Mouse (Mus musculus) fat pad, adult 2 months (tissue): Measurements from ENCODE around the gene Gm6176.
"Not testable (repeated sequence)": the region's sequence is repeated elsewhere in the genome, so short reads cannot be mapped to it uniquely, and the experiment has no call there.

ENCODE experiments used
- DNase-seq: peaks from one replicate; pipeline ENCODE4 v3.0.0-alpha.2; 2011; ENCODE audit warnings: low read depth, low spot score; ENCODE audit errors: extremely low read depth

The Gm6176 gene

GRCm38 (mm10) chr7:22056205-22056604 lies at the start of gene Gm6176:
TSS of gene Gm6176 (minus strand) at chr7:22056305.
- DNase-seq = not testable (repeated sequence)

GRCm38 (mm10) chr7:22068757-22069156 lies 12.7 kb upstream of the Gm6176 start, which contains the start of gene Vmn1r139:
TSS of gene Vmn1r139 (plus strand) at chr7:22069057.
- not testable (repeated sequence) for DNase-seq

GRCm38 (mm10) chr7:22028797-22029196 lies 27.3 kb downstream of the Gm6176 start, which contains the start of gene Vmn1r138:
TSS of gene Vmn1r138 (minus strand) at chr7:22028897.
- DNase-seq = not testable (repeated sequence)
